8 mouse cellular contexts compared by ENCODE assay signal in genomic region chr2:152141491-152141890, GRCm38 (mm10). TPM values are rescaled to one million over a fixed set of nuclear protein-coding genes. Genes with fewer than 3 reads are reported as not detected.
A peak's percentile ranks its signal among the peaks of the same experiment; 100 is the strongest.
DNase-seq lines count a peak whose midpoint lies in the region; ATAC-seq and TF ChIP-seq lines count a peak whose summit lies in the region.
"Had no signal": no experiment of that assay in that cellular context is flagged by ENCODE, and none has a peak within 500 bp of the region (broad histone marks: within the 10 kb centered on the region; RNA-seq: fewer than 3 reads in every experiment).

No protein-coding gene starts in this region.

- ATAC-seq in hindbrain, embryonic 11.5 days (ENCODE audit: low FRiP score): no peak

- no peaks in the 10 kb centered on the region for H3K9me3 ChIP-seq in CH12.LX (replicated peaks; ENCODE audit: low read length)
- no peaks in the 10 kb centered on the region for H3K9me3 ChIP-seq in hindbrain, embryonic 11.5 days (ENCODE audit: control insufficient read depth, low read length)

- 29% methylated on average over 1 of the region's 1 CpGs for WGBS in hindbrain, embryonic 11.5 days

- TF ChIP-seq EP300 in CH12.LX (IDR thresholded peaks at IDR 0.05; ENCODE audit: low read length): no peak

- peaks cover 77% of the 10 kb centered on the region for H3K27me3 ChIP-seq in CH12.LX (replicated peaks)
- peaks cover 20% of the 10 kb centered on the region for H3K27me3 ChIP-seq in hindbrain, embryonic 11.5 days (ENCODE audit: control insufficient read depth, insufficient read depth, low read length)

- no peak overlapping the region for H3K4me3 ChIP-seq in CH12.LX (replicated peaks in 1 of 3; ENCODE audit: low read depth in 2 of 3, low read length in 2 of 3, poor library complexity in 1 of 3)
- peak overlapping the region; percentile 27; the same call in 1 of the 2 replicates for H3K4me3 ChIP-seq in hindbrain, embryonic 11.5 days (ENCODE audit: low read depth, low read length)

- no peak for TF ChIP-seq RAD21 in CH12.LX (IDR thresholded peaks at IDR 0.05; ENCODE audit: low read depth, low read length)

- H3K4me2 ChIP-seq in CH12.LX (ENCODE audit: insufficient read depth, low read depth, poor library complexity, severe bottlenecking): peak overlapping the region; percentile 51
- peak overlapping the region; percentile 90; the same call in 1 of the 2 replicates for H3K4me2 ChIP-seq in hindbrain, embryonic 11.5 days (replicated peaks; ENCODE audit: low read depth, low read length)

- no peaks in the 10 kb centered on the region for H3K36me3 ChIP-seq in CH12.LX (replicated peaks in 1 of 2; ENCODE audit: control insufficient read depth in 1 of 2, insufficient read depth in 1 of 2, low read length in 1 of 2)
- H3K36me3 ChIP-seq in hindbrain, embryonic 11.5 days (ENCODE audit: control insufficient read depth, insufficient read depth, low read length): no peaks in the 10 kb centered on the region

- no peak overlapping the region for H3K9ac ChIP-seq in CH12.LX (ENCODE audit: insufficient read depth, low read depth)
- no peak overlapping the region for H3K9ac ChIP-seq in hindbrain, embryonic 11.5 days (ENCODE audit: low read depth, low read length)

- no peak overlapping the region for H3K27ac ChIP-seq in CH12.LX (ENCODE audit: insufficient read depth, low read depth)
- H3K27ac ChIP-seq in hindbrain, embryonic 11.5 days (ENCODE audit: low read depth, low read length): peak overlapping the region; percentile 51
- H3K27ac ChIP-seq: left cerebral cortex, adult 2 months had no signal

- in situ Hi-C loops in CH12.LX (cut with MboI; ENCODE audit: low pct_ligation_motif_present, low pct_unique_long_range_greater_than_20kb, low sequenced_read_pairs): no loop called here

- dilution Hi-C loops in CH12.LX (cut with MboI; ENCODE audit: extremely low pct_ligation_motif_present, extremely low pct_unique_long_range_greater_than_20kb, low sequenced_read_pairs): no loop called here

- TF ChIP-seq CTCF in CH12.LX (conservative IDR thresholded peaks at IDR 0.05 in 1 of 2, IDR thresholded peaks at IDR 0.05 in 1 of 2; ENCODE audit: low read depth in 2 of 2, low read length in 2 of 2): no peak

- no peak for TF ChIP-seq POLR2A in CH12.LX (IDR thresholded peaks at IDR 0.05; ENCODE audit: low read depth, low read length)

- no peak for DNase-seq in CH12.LX (ENCODE audit: extremely low read depth)
- peak; percentile 9 for DNase-seq in NIH3T3 (ENCODE audit: low read depth)
- DNase-seq in hindbrain, embryonic 11.5 days (ENCODE audit: low spot score): no peak
- peak; percentile 12 for DNase-seq in lung, postnatal 10 days
- no peak for DNase-seq in right cerebral cortex, adult 18-20 months
- no peak for DNase-seq in thymus, postnatal 0 days (ENCODE audit: low spot score)
- DNase-seq in cerebellum, postnatal 14 days: no peak

- H3K79me2 ChIP-seq in CH12.LX (replicated peaks; ENCODE audit: control insufficient read depth, extremely low read depth, insufficient read depth, poor library complexity, severe bottlenecking): no peaks in the 10 kb centered on the region

- H3K4me1 ChIP-seq in CH12.LX (ENCODE audit: control insufficient read depth in 1 of 2, insufficient read depth in 2 of 2): no peaks in the 10 kb centered on the region
- H3K4me1 ChIP-seq in hindbrain, embryonic 11.5 days (replicated peaks; ENCODE audit: control insufficient read depth, insufficient read depth, low read length): peaks cover 7% of the 10 kb centered on the region

TF ChIP-seq in CH12.LX, 34 proteins besides CTCF, POLR2A, EP300 and RAD21:
- TF ChIP-seq ZC3H11A (IDR thresholded peaks at IDR 0.05; ENCODE audit: low read depth, low read length) (no peak), BHLHE40 (IDR thresholded peaks at IDR 0.05; ENCODE audit: low read depth, low read length) (no peak), E2F4 (IDR thresholded peaks at IDR 0.05; ENCODE audit: insufficient replicate concordance, low read depth, low read length) (no peak), ZKSCAN1 (IDR thresholded peaks at IDR 0.05; ENCODE audit: borderline replicate concordance, low read depth, low read length) (no peak), MAZ (IDR thresholded peaks at IDR 0.05; ENCODE audit: low read depth, low read length) (no peak), NRF1 (IDR thresholded peaks at IDR 0.05; ENCODE audit: low read depth, low read length) (no peak), UBTF (IDR thresholded peaks at IDR 0.05; ENCODE audit: low read depth, low read length) (no peak), CHD1 (IDR thresholded peaks at IDR 0.05; ENCODE audit: low read depth, low read length) (no peak), ELF1 (IDR thresholded peaks at IDR 0.05; ENCODE audit: low read depth, low read length) (no peak)

RNA-seq across cellular contexts. Expression of gene Tcf15, which starts 1.9 kb away (rescaled TPM):
- total RNA-seq in CH12.LX (2012; rRNA removed) (not detected in 2 replicates), CH12.LX (2014; rRNA removed) (not detected in 2 replicates)
- polyA plus RNA-seq in CH12.LX (2012; ENCODE audit: insufficient read length, low read depth): not detected in 2 replicates
- polyA plus RNA-seq in hindbrain, embryonic 11.5 days (2014; fragmentation: Nextera tagmentation; extraction: Ambion mirVana): 10.7 and 13.1 TPM in 2 replicates
- polyA plus RNA-seq in thymus, postnatal 0 days (2015; fragmentation: Nextera tagmentation; extraction: Ambion mirVana): 2.1 TPM in 2 replicates

RNA-seq across cellular contexts. Expression of gene Srxn1, which starts 36.2 kb away (rescaled TPM):
- total RNA-seq in CH12.LX (2012; rRNA removed) (not detected in 2 replicates), CH12.LX (2014; rRNA removed) (not detected in 2 replicates)
- polyA plus RNA-seq in CH12.LX (2012; ENCODE audit: insufficient read length, low read depth): not detected in 2 replicates
- polyA plus RNA-seq in hindbrain, embryonic 11.5 days (2014; fragmentation: Nextera tagmentation; extraction: Ambion mirVana): 13.4 and 14.8 TPM in 2 replicates
- 23.2 and 23.6 TPM in 2 replicates for polyA plus RNA-seq in thymus, postnatal 0 days (2015; fragmentation: Nextera tagmentation; extraction: Ambion mirVana)

Comparison
In these comparisons a context has a peak if more than half of its experiments do, and no peak if none do; other contexts are left out.
1. DNase-seq: peak in NIH3T3 (single experiment) and lung, postnatal 10 days (single experiment); none in CH12.LX (single experiment), hindbrain, embryonic 11.5 days (single experiment), right cerebral cortex, adult 18-20 months (single experiment), thymus, postnatal 0 days (single experiment) and cerebellum, postnatal 14 days (0 of 2).
2. RNA of gene Srxn1, which starts 36.2 kb away (polyA plus RNA-seq): 23.2 to 23.6 TPM in thymus, postnatal 0 days and 13.4 to 14.8 TPM in hindbrain, embryonic 11.5 days; not detected in CH12.LX; every median in the first group is over 10 times any median in the second.